20 mouse cellular contexts compared by ENCODE assay signal in the genomic region with DNA sequence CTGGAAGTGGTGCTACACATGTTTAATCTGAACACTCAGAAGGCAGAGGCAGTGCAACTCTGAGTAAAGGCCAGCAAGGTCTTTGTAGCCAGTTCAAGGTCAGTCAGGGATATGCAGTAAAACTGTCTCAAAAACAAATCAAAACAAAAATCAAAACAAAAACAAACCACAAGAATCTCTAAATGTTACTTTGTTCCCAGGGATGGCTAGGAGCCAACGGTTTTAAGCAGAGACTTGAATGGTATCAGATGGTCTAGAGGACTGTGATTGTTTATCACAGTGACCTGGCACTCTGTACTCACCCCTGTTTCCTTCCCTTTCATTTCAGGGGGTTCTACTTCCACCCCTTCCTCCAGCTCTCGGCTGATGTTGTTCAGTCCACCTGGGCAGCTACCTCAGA. TPM values are rescaled to one million over a fixed set of nuclear protein-coding genes. Genes with fewer than 3 reads are reported as not detected.
"Had no signal": no experiment of that assay in that cellular context is flagged by ENCODE, and none has a peak within 500 bp of the region (broad histone marks: within the 10 kb centered on the region; RNA-seq: fewer than 3 reads in every experiment).

No protein-coding gene starts in this region.

- H3K9me3 ChIP-seq: midbrain, embryonic 10.5 days; midbrain, embryonic 12.5 days; neural tube, embryonic 13.5 days; neural tube, embryonic 15.5 days had no signal

- H3K4me3 ChIP-seq: midbrain, embryonic 10.5 days; midbrain, embryonic 12.5 days; myocyte; neural tube, embryonic 13.5 days; neural tube, embryonic 15.5 days had no signal

- H3K27ac ChIP-seq: midbrain, embryonic 10.5 days; midbrain, embryonic 12.5 days; neural tube, embryonic 13.5 days; neural tube, embryonic 15.5 days had no signal

- H3K27me3 ChIP-seq: midbrain, embryonic 12.5 days; neural tube, embryonic 13.5 days; neural tube, embryonic 15.5 days had no signal

- DNase-seq: lung, adult 18-20 months; lung, embryonic 14.5 days; lung, postnatal 10 days; lung, postnatal 4 days; midbrain, embryonic 14.5 days; retina, postnatal 1 day; right cerebral cortex, adult 18-20 months; right cerebral cortex, postnatal 25 days; right cerebral cortex, postnatal 4 days; spleen, adult 18-20 months; thymus, adult 2 months; thymus, postnatal 25 days; thymus, postnatal 4 days had no signal

- H3K4me1 ChIP-seq: midbrain, embryonic 10.5 days; midbrain, embryonic 12.5 days; neural tube, embryonic 13.5 days; neural tube, embryonic 15.5 days had no signal

- H3K9ac ChIP-seq: lung, embryonic 14.5 days; midbrain, embryonic 12.5 days; neural tube, embryonic 13.5 days; neural tube, embryonic 15.5 days had no signal

- ATAC-seq: midbrain, embryonic 16.5 days had no signal

- H3K4me2 ChIP-seq: lung, embryonic 14.5 days; midbrain, embryonic 12.5 days; neural tube, embryonic 13.5 days; neural tube, embryonic 15.5 days had no signal

RNA-seq across cellular contexts. Expression of a gene that starts 28.1 kb away (rescaled TPM):
- polyA plus RNA-seq: small intestine, adult 2 months had no signal

RNA-seq across cellular contexts. Expression of a gene that starts 49.7 kb away (rescaled TPM):
- polyA plus RNA-seq: midbrain, embryonic 16.5 days; myocyte; neural tube, embryonic 15.5 days had no signal
